18 mouse cellular contexts compared by ENCODE assay signal in the genomic region with DNA sequence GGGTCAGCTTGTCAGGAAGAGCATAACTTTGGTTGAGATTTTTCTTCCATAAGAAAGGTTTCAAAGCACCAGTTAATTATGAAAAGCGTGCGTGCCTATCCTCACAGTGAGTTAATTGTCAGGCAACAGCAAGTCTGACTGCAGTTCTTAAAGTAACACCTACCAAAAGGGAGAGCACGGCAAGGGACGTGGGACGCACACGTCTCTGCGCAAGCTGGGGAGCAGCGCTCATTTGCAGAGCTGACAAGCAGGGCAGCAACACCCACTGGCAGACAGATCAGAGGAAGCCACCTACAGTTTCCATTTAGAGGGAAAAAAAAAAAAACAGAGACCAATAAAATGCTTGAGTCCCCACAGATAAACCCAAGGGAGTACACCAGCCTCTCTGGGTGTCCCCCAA. TPM values are rescaled to one million over a fixed set of nuclear protein-coding genes. Genes with fewer than 3 reads are reported as not detected.
DNase-seq lines count a peak whose midpoint lies in the region; TF ChIP-seq lines count a peak whose summit lies in the region.
"Had no signal": no experiment of that assay in that cellular context is flagged by ENCODE, and none has a peak within 500 bp of the region (broad histone marks: within the 10 kb centered on the region; RNA-seq: fewer than 3 reads in every experiment).

No protein-coding gene starts in this region.

- no peak for TF ChIP-seq CTCF in layer of hippocampus, adult 2 months (conservative IDR thresholded peaks at IDR 0.05)

- 0 out of 2 replicates have a peak overlapping the region, but pooled peaks have one; percentile 39 for H3K27ac ChIP-seq in layer of hippocampus, adult 2 months
- H3K27ac ChIP-seq: embryonic facial prominence, embryonic 13.5 days; forebrain, embryonic 12.5 days; heart, embryonic 10.5 days; hindbrain, embryonic 12.5 days had no signal

- H3K4me3 ChIP-seq in layer of hippocampus, adult 2 months, result no peak overlapping the region
- H3K4me3 ChIP-seq: embryonic facial prominence, embryonic 13.5 days; forebrain, embryonic 12.5 days; heart, embryonic 10.5 days; hindbrain, embryonic 12.5 days had no signal

- DNase-seq in layer of hippocampus, adult 2 months (ENCODE audit: low spot score in 2 of 2), result peak in 1 of 2 experiments; percentile 35
- DNase-seq in layer of hippocampus, postnatal 36 days, result no peak
- peak; percentile 81 for DNase-seq in right cerebral cortex, adult 18-20 months
- DNase-seq in right cerebral cortex, postnatal 10 days (ENCODE audit: low spot score in 2 of 2), result no peak
- peak; percentile 48 to 50 for DNase-seq in left cerebral cortex, adult 9 months (ENCODE audit: low spot score in 2 of 2)
- peak; percentile 86 for DNase-seq in telencephalon, adult 2 months (ENCODE audit: low read depth, low spot score)
- DNase-seq in cerebellum, adult 8-10 months, result no peak
- DNase-seq: adrenal gland, postnatal 25 days; cerebellum, adult 9-10 months; cerebellum, postnatal 25 days; gastrocnemius, postnatal 10 days; heart, adult 18-20 months; heart, postnatal 10 days; heart, postnatal 4 days had no signal

RNA-seq across cellular contexts. Expression of gene Gpam, which starts 58.0 kb away (rescaled TPM):
- 10 to 100 TPM; 40.9 to 44.5 TPM for total RNA-seq in layer of hippocampus, adult 2 months (2021)
- total RNA-seq in layer of hippocampus, postnatal 36 days (2021), result 10 to 100 TPM; 46.0 to 48.0 TPM

Comparison
In these comparisons a context has a peak if more than half of its experiments do, and no peak if none do; other contexts are left out.
1. DNase-seq: peak in right cerebral cortex, adult 18-20 months (single experiment), left cerebral cortex, adult 9 months (2 of 2) and telencephalon, adult 2 months (single experiment); none in layer of hippocampus, postnatal 36 days (0 of 2), right cerebral cortex, postnatal 10 days (0 of 2) and cerebellum, adult 8-10 months (single experiment).